Mouse (Mus musculus) layer of hippocampus, adult 9-10 months (tissue): Measurements from ENCODE around the gene Gabre.

Experiments
- DNase-seq: peaks from one replicate; pipeline ENCODE4 v3.0.0; 2022; ENCODE audit warnings: low spot score

Gene Gabre

GRCm38 (mm10) chrX:72274659-72275371, at the start of gene Gabre:
TSS of gene Gabre (minus strand) at chrX:72274803.
- no peak for DNase-seq

- no peak for DNase-seq
Observed at GRCm38 (mm10) chrX:72297812-72298211, 23.2 kb upstream of the Gabre start.

GRCm38 (mm10) chrX:72275372-72275663, 715 bp upstream of the Gabre start:
- DNase-seq: no peak

GRCm38 (mm10) chrX:72273966-72274658, 491 bp downstream of the Gabre start:
- no peak for DNase-seq

- no peak for DNase-seq
Observed at GRCm38 (mm10) chrX:72270637-72271036, 4.0 kb downstream of the Gabre start.

GRCm38 (mm10) chrX:72221717-72222116, 52.9 kb downstream of the Gabre start, which contains the start of gene Magea4:
TSS of gene Magea4 (plus strand) at chrX:72222017.
- DNase-seq: no peak
